Mouse (Mus musculus) olfactory bulb, adult 2 months (tissue): Measurements from ENCODE around the gene Slc25a12.

Experiments
- CTCF ChIP-seq: fragments of 200-500 bp; IDR thresholded peaks from 2 replicates; pipeline ENCODE4 v1.5.1; 2012; ENCODE audit warnings: low read depth, mild to moderate bottlenecking, low read length, moderate library complexity; ENCODE audit not compliant: insufficient read depth
- POLR2A ChIP-seq: fragments of 200-500 bp; IDR thresholded peaks from 2 replicates; pipeline ENCODE4 v1.6.1; 2012; ENCODE audit warnings: mild to moderate bottlenecking, low read depth, low read length, moderate library complexity; ENCODE audit not compliant: insufficient read depth

GRCm38 (mm10) chr2:71347732-71348490, 19.6 kb downstream of the Slc25a12 start:
- no peak for TF ChIP-seq POLR2A
- TF ChIP-seq CTCF: no peak
